Comparison of ENCODE assay signal across 26 mouse cellular contexts in genomic region chr12:26815771-26816170, GRCm38 (mm10).
DNase-seq lines count a peak whose midpoint lies in the region; ATAC-seq lines count a peak whose summit lies in the region.
"Had no signal": no experiment of that assay in that cellular context is flagged by ENCODE, and none has a peak within 500 bp of the region (broad histone marks: within the 10 kb centered on the region; RNA-seq: fewer than 3 reads in every experiment).

No protein-coding gene starts in this region.

- no peak for ATAC-seq in embryonic facial prominence, embryonic 11.5 days (replicated peaks; ENCODE audit: insufficient number of reproducible peaks, low FRiP score, low TSS enrichment, low read depth)
- ATAC-seq in limb, embryonic 13.5 days (ENCODE audit: low FRiP score, low read depth): peak; percentile 46; the same call in 1 of the 2 replicates
- ATAC-seq: CD4-positive, CD25-positive, alpha-beta regulatory T cell, adult 4 months; forebrain, embryonic 13.5 days; forebrain, embryonic 16.5 days; hindbrain, embryonic 16.5 days; inflammation-experienced regulatory T-cells, adult 6 months had no signal

- DNase-seq in embryonic facial prominence, embryonic 11.5 days (ENCODE audit: low spot score): peak; percentile 78
- DNase-seq in embryonic facial prominence, embryonic 10.5 days (ENCODE audit: low spot score): no peak
- DNase-seq in forelimb bud, embryonic 11.5 days (ENCODE audit: low read depth, low spot score): peak; percentile 48
- DNase-seq in limb, embryonic 10.5 days (ENCODE audit: low spot score): no peak
- DNase-seq in cerebellum, adult 8-10 months: no peak
- DNase-seq in urinary bladder, postnatal 14 days (ENCODE audit: low spot score): no peak
- DNase-seq in spleen, postnatal 36 days (ENCODE audit: low spot score in 2 of 2): no peak
- DNase-seq: adrenal gland, adult 2 months; adrenal gland, postnatal 14 days; cerebellum, adult 11 months; cerebellum, adult 2 months; cerebellum, postnatal 10 days; cerebellum, postnatal 36 days; gastrocnemius, adult 2 months; gastrocnemius, postnatal 14 days; heart, adult 11 months had no signal

- H3K9ac ChIP-seq in embryonic facial prominence, embryonic 11.5 days (replicated peaks; ENCODE audit: low read length): no peak overlapping the region
- no peak overlapping the region for H3K9ac ChIP-seq in limb, embryonic 13.5 days
- H3K9ac ChIP-seq: embryonic facial prominence, embryonic 13.5 days; forebrain, embryonic 13.5 days; hindbrain, embryonic 12.5 days had no signal

- no peak overlapping the region for H3K27ac ChIP-seq in embryonic facial prominence, embryonic 11.5 days (replicated peaks; ENCODE audit: low read depth, low read length)
- H3K27ac ChIP-seq in embryonic facial prominence, embryonic 10.5 days (replicated peaks): no peak overlapping the region
- H3K27ac ChIP-seq in limb, embryonic 10.5 days: peak overlapping the region; percentile 61
- H3K27ac ChIP-seq in limb, embryonic 13.5 days: 0 out of 2 replicates have a peak overlapping the region, but pooled peaks have one; percentile 15
- H3K27ac ChIP-seq: embryonic facial prominence, embryonic 13.5 days; forebrain, embryonic 10.5 days; forebrain, embryonic 13.5 days; gastrocnemius, adult 2 months; hindbrain, embryonic 12.5 days had no signal

- no peak overlapping the region for H3K4me2 ChIP-seq in embryonic facial prominence, embryonic 11.5 days (ENCODE audit: low read depth, low read length)
- 0 out of 2 replicates have a peak overlapping the region, but pooled peaks have one; percentile 7 for H3K4me2 ChIP-seq in limb, embryonic 13.5 days (replicated peaks)
- H3K4me2 ChIP-seq: embryonic facial prominence, embryonic 13.5 days; forebrain, embryonic 13.5 days; heart, embryonic 11.5 days; hindbrain, embryonic 12.5 days had no signal

- no peaks in the 10 kb centered on the region for H3K9me3 ChIP-seq in embryonic facial prominence, embryonic 11.5 days (replicated peaks; ENCODE audit: control insufficient read depth, low read length)
- H3K9me3 ChIP-seq in embryonic facial prominence, embryonic 10.5 days: no peaks in the 10 kb centered on the region
- H3K9me3 ChIP-seq in limb, embryonic 10.5 days (replicated peaks): no peaks in the 10 kb centered on the region
- no peaks in the 10 kb centered on the region for H3K9me3 ChIP-seq in limb, embryonic 13.5 days
- H3K9me3 ChIP-seq: embryonic facial prominence, embryonic 13.5 days; forebrain, embryonic 10.5 days; forebrain, embryonic 13.5 days; hindbrain, embryonic 12.5 days had no signal

- H3K4me3 ChIP-seq in embryonic facial prominence, embryonic 11.5 days (ENCODE audit: low read depth, low read length): no peak overlapping the region
- no peak overlapping the region for H3K4me3 ChIP-seq in embryonic facial prominence, embryonic 10.5 days
- H3K4me3 ChIP-seq in limb, embryonic 10.5 days: no peak overlapping the region
- no peak overlapping the region for H3K4me3 ChIP-seq in limb, embryonic 13.5 days
- H3K4me3 ChIP-seq: embryonic facial prominence, embryonic 13.5 days; forebrain, embryonic 10.5 days; forebrain, embryonic 13.5 days; gastrocnemius, adult 2 months; hindbrain, embryonic 12.5 days had no signal

- H3K27me3 ChIP-seq in embryonic facial prominence, embryonic 11.5 days (ENCODE audit: control insufficient read depth, insufficient read depth, low read length): no peaks in the 10 kb centered on the region
- H3K27me3 ChIP-seq in embryonic facial prominence, embryonic 10.5 days (replicated peaks; ENCODE audit: low read depth, poor library complexity, severe bottlenecking): no peaks in the 10 kb centered on the region
- H3K27me3 ChIP-seq in limb, embryonic 10.5 days (ENCODE audit: low read depth, poor library complexity, severe bottlenecking): no peaks in the 10 kb centered on the region
- H3K27me3 ChIP-seq in limb, embryonic 13.5 days: peaks cover 7% of the 10 kb centered on the region; the same call in 1 of the 2 replicates
- H3K27me3 ChIP-seq: embryonic facial prominence, embryonic 13.5 days; forebrain, embryonic 13.5 days; hindbrain, embryonic 12.5 days had no signal

- no peaks in the 10 kb centered on the region; the same call in 1 of the 2 replicates for H3K4me1 ChIP-seq in embryonic facial prominence, embryonic 11.5 days (ENCODE audit: control insufficient read depth, insufficient read depth, low read length)
- H3K4me1 ChIP-seq in embryonic facial prominence, embryonic 10.5 days: peaks cover 19% of the 10 kb centered on the region
- peaks cover 44% of the 10 kb centered on the region for H3K4me1 ChIP-seq in limb, embryonic 10.5 days
- peaks cover 44% of the 10 kb centered on the region for H3K4me1 ChIP-seq in limb, embryonic 13.5 days

- 32% methylated on average over 8 of the region's 8 CpGs for WGBS in embryonic facial prominence, embryonic 11.5 days
- 49% methylated on average over 8 of the region's 8 CpGs for WGBS in embryonic facial prominence, embryonic 10.5 days
- 42% methylated on average over 8 of the region's 8 CpGs for WGBS in limb, embryonic 10.5 days
- WGBS in limb, embryonic 13.5 days: 10% methylated on average over 8 of the region's 8 CpGs

- H3K36me3 ChIP-seq in embryonic facial prominence, embryonic 11.5 days (replicated peaks; ENCODE audit: control insufficient read depth, insufficient read depth, low read depth, low read length): no peaks in the 10 kb centered on the region
- H3K36me3 ChIP-seq in embryonic facial prominence, embryonic 10.5 days (replicated peaks): no peaks in the 10 kb centered on the region
- no peaks in the 10 kb centered on the region for H3K36me3 ChIP-seq in limb, embryonic 10.5 days
- H3K36me3 ChIP-seq in limb, embryonic 13.5 days: no peaks in the 10 kb centered on the region
- H3K36me3 ChIP-seq: embryonic facial prominence, embryonic 13.5 days; forebrain, embryonic 10.5 days; hindbrain, embryonic 12.5 days had no signal

Comparison
In these comparisons a context has a peak if more than half of its experiments do, and no peak if none do; other contexts are left out.
1. DNase-seq: peak in embryonic facial prominence, embryonic 11.5 days (single experiment) and forelimb bud, embryonic 11.5 days (single experiment); none in embryonic facial prominence, embryonic 10.5 days (single experiment), limb, embryonic 10.5 days (single experiment), cerebellum, adult 8-10 months (single experiment), urinary bladder, postnatal 14 days (single experiment) and spleen, postnatal 36 days (0 of 2).
2. H3K27ac ChIP-seq: peak in limb, embryonic 10.5 days (single experiment) and limb, embryonic 13.5 days (single experiment); none in embryonic facial prominence, embryonic 11.5 days (single experiment) and embryonic facial prominence, embryonic 10.5 days (single experiment).